Mouse (Mus musculus) forebrain, embryonic 15.5 days (tissue): Measurements from ENCODE around the gene Celsr3. TPM values are rescaled to one million over a fixed set of nuclear protein-coding genes. Genes with fewer than 3 reads are reported as not detected.
A peak's percentile ranks its signal among the peaks of the same experiment; 100 is the strongest.

Experiments used
- ATAC-seq: fragments of 200-750 bp; cut with Nextera tagmentation; replicated peaks from 2 replicates; pipeline ENCODE4 v1.8.0; 2017; ENCODE audit warnings: mild to moderate bottlenecking, moderate TSS enrichment, moderate library complexity
- H3K27ac ChIP-seq: fragments of 300-500 bp; sonication (generic); replicated peaks from 2 replicates; pipeline ENCODE4 v1.5.1; 2015; ENCODE audit warnings: mild to moderate bottlenecking, inconsistent platforms
- H3K27me3 ChIP-seq: fragments of 300-500 bp; sonication (generic); 2 replicates; pipeline ENCODE4 v1.6.1; 2015; ENCODE audit warnings: inconsistent platforms
- H3K36me3 ChIP-seq: fragments of 300-500 bp; sonication (generic); 2 replicates; pipeline ENCODE4 v1.6.1; 2015; ENCODE audit warnings: mild to moderate bottlenecking, inconsistent platforms
- H3K4me1 ChIP-seq: fragments of 300-500 bp; sonication (generic); 2 replicates; pipeline ENCODE4 v1.6.1; 2015; ENCODE audit warnings: inconsistent platforms
- H3K4me2 ChIP-seq: fragments of 300-500 bp; sonication (generic); replicated peaks from 2 replicates; pipeline ENCODE4 v1.6.1; 2015; ENCODE audit warnings: mild to moderate bottlenecking, inconsistent platforms
- H3K4me3 ChIP-seq: fragments of 300-500 bp; sonication (generic); 2 replicates; pipeline ENCODE4 v1.5.1; 2015; ENCODE audit warnings: mild to moderate bottlenecking, inconsistent platforms
- H3K9ac ChIP-seq: fragments of 300-500 bp; sonication (generic); replicated peaks from 2 replicates; pipeline ENCODE4 v1.6.1; 2015; ENCODE audit warnings: mild to moderate bottlenecking, inconsistent platforms
- H3K9me3 ChIP-seq: fragments of 300-500 bp; sonication (generic); 2 replicates; pipeline ENCODE4 v1.6.1; 2016; ENCODE audit warnings: inconsistent platforms
- WGBS: fragments of 180-500 bp; shearing (Covaris S2); methylation state at CpG from one replicate; pipeline ENCODE4 v1.1.7; 2015; ENCODE audit warnings: mixed read lengths; 5-methylcytosine and 5-hydroxymethylcytosine counted together
- polyA plus RNA-seq: library from polyadenylated mRNA; unstranded; fragments of >200 nt; fragmentation: Nextera tagmentation; extraction: Ambion mirVana; gene quantifications from 2 replicates; pipeline ENCODE4 v1.2.1, GENCODE M21; 2015

Gene Celsr3
- polyA plus RNA-seq, result 16.7 and 20.0 TPM in 2 replicates

DNA sequence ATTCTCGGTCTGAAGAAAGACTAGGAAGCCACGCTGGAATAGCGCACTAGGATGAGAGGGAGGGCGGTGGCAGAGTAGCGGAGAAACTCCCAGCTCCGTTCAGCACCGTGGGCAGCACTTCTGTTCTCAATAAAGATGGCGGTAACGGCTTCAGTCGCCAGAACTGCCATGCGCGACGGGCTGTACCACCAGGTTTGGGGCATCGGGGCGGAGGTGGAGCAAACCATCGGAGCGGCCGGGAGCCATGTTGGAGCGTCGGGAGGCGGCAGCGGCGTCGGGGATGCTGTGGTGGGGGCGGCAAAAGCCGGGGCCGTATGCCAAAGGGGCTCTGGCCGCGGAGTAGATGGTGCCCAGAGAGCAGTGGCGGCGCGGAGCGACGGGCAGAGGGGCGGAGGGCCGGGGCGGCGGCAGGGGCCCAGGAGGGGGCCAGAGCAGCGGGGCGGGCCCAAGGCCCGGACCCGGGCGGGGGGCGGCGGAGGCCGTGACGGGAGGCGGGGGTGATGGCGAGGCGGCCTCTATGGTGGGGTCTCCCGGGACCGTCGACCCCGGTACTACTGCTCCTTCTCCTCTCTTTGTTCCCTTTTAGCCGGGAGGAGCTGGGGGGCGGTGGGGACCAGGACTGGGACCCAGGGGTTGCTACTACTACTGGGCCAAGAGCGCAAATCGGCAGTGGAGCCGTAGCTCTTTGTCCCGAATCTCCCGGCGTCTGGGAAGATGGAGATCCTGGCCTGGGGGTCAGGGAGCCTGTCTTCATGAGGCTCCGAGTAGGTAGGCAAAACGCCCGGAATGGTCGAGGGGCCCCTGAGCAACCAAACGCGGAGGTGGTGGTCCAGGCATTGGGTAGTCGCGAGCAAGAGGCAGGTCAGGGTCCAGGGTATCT lies at the start of gene Celsr3:
Celsr3 (plus strand) TSS at position 501 of the 880 bp plus-strand sequence.
- peaks cover 52% of the 10 kb centered on the region for H3K4me1 ChIP-seq
- peaks cover 22% of the 10 kb centered on the region; the same call in 1 of the 2 replicates for H3K27me3 ChIP-seq
- peak within 1 kb of the TSS; percentile 76 for H3K4me3 ChIP-seq
- no peaks in the 10 kb centered on the region for H3K9me3 ChIP-seq
- peak; percentile 81 for ATAC-seq
- peak within 1 kb of the TSS; percentile 81 for H3K4me2 ChIP-seq
- WGBS, result under 1% methylated on average over 70 of the region's 70 CpGs
- H3K36me3 ChIP-seq, result peaks cover 28% of the 10 kb centered on the region
- peak within 1 kb of the TSS; percentile 86 for H3K27ac ChIP-seq
- peak within 1 kb of the TSS; percentile 75 for H3K9ac ChIP-seq

- 90% methylated on average over 4 of the region's 4 CpGs for WGBS
- Histone ChIP-seq H3K4me2 (no peak overlapping the region), H3K4me3 (no peak overlapping the region), H3K36me3 (no peaks in the 10 kb centered on the region), H3K9ac (no peak overlapping the region), H3K27ac (no peak overlapping the region), H3K4me1 (no peaks in the 10 kb centered on the region), H3K27me3 (no peaks in the 10 kb centered on the region), H3K9me3 (no peaks in the 10 kb centered on the region)
- no peak for ATAC-seq
Measured at GRCm38 (mm10) chr9:108776614-108777013, 49.5 kb upstream of the Celsr3 start.

- Histone ChIP-seq H3K27ac (no peak overlapping the region), H3K9ac (no peak overlapping the region), H3K4me1 (no peaks in the 10 kb centered on the region), H3K4me3 (no peak overlapping the region), H3K27me3 (no peaks in the 10 kb centered on the region), H3K4me2 (no peak overlapping the region), H3K9me3 (no peaks in the 10 kb centered on the region), H3K36me3 (no peaks in the 10 kb centered on the region)
- no peak for ATAC-seq
- 82% methylated on average over 4 of the region's 4 CpGs for WGBS
Measured at GRCm38 (mm10) chr9:108777276-108777675, 48.8 kb upstream of the Celsr3 start.

- no peak overlapping the region for H3K4me3 ChIP-seq
- 63% methylated on average over 5 of the region's 5 CpGs for WGBS
Measured at GRCm38 (mm10) chr9:108780959-108781358, 45.2 kb upstream of the Celsr3 start.

GRCm38 (mm10) chr9:108781891-108782290 lies 44.2 kb upstream of the Celsr3 start:
- no peak for ATAC-seq
- no peak overlapping the region for H3K4me3 ChIP-seq
- no peak overlapping the region for H3K27ac ChIP-seq
- H3K9ac ChIP-seq, result no peak overlapping the region
- no peak overlapping the region for H3K4me2 ChIP-seq
- no peaks in the 10 kb centered on the region for H3K27me3 ChIP-seq
- H3K36me3 ChIP-seq, result no peaks in the 10 kb centered on the region
- H3K9me3 ChIP-seq, result no peaks in the 10 kb centered on the region
- H3K4me1 ChIP-seq, result peaks cover 28% of the 10 kb centered on the region
- WGBS, result 77% methylated on average over 4 of the region's 4 CpGs

More at GRCm38 (mm10) chr9:108780959-108781358, 45.2 kb upstream of the Celsr3 start:
- Histone ChIP-seq H3K27ac (no peak overlapping the region), H3K4me2 (no peak overlapping the region), H3K4me1 (peaks cover 19% of the 10 kb centered on the region), H3K9me3 (no peaks in the 10 kb centered on the region), H3K36me3 (no peaks in the 10 kb centered on the region), H3K9ac (no peak overlapping the region), H3K27me3 (no peaks in the 10 kb centered on the region)
- no peak for ATAC-seq

DNA sequence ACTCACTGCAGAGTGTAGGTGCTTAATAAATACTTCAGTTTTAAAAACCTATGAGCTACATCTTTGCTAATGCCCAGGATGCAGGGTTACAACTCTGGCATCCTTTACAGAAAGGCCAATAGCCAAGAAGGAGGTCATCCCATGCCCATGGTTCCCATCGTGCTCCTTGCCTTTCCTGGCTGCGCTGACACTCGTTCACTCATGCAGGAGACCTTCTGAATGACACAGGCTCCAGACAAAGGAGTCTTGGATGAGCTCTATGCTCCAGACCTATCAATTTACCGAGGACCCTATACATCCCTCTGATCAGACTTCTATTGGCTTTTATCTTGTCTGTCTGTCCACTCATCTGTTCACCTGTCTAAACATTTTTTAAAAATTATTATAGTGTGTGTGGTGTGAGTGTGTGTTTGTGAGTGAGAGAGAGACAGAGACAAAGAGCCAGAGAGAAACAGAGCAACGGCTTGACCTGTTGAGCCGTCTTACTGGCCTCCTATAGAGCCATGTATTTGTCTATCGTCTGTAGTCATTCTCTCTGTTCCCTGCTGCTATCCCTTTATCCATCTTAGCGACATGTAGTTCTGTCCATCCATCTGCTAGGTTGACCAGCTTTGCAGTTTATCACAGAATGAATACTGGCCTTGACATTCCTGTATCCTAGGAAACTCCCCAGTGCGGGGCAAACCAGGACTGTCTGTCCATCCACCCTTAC lies 43.1 kb upstream of the Celsr3 start:
- no peaks in the 10 kb centered on the region for H3K27me3 ChIP-seq
- H3K4me1 ChIP-seq, result peaks cover 39% of the 10 kb centered on the region
- peak overlapping the region; percentile 56 for H3K4me2 ChIP-seq
- no peaks in the 10 kb centered on the region for H3K9me3 ChIP-seq
- H3K9ac ChIP-seq, result peak overlapping the region; percentile 89
- peak overlapping the region; percentile 68 for H3K4me3 ChIP-seq
- peak overlapping the region; percentile 94 for H3K27ac ChIP-seq
- no peaks in the 10 kb centered on the region for H3K36me3 ChIP-seq
- peak; percentile 55 for ATAC-seq
- 8% methylated on average over 9 of the region's 9 CpGs for WGBS

DNA sequence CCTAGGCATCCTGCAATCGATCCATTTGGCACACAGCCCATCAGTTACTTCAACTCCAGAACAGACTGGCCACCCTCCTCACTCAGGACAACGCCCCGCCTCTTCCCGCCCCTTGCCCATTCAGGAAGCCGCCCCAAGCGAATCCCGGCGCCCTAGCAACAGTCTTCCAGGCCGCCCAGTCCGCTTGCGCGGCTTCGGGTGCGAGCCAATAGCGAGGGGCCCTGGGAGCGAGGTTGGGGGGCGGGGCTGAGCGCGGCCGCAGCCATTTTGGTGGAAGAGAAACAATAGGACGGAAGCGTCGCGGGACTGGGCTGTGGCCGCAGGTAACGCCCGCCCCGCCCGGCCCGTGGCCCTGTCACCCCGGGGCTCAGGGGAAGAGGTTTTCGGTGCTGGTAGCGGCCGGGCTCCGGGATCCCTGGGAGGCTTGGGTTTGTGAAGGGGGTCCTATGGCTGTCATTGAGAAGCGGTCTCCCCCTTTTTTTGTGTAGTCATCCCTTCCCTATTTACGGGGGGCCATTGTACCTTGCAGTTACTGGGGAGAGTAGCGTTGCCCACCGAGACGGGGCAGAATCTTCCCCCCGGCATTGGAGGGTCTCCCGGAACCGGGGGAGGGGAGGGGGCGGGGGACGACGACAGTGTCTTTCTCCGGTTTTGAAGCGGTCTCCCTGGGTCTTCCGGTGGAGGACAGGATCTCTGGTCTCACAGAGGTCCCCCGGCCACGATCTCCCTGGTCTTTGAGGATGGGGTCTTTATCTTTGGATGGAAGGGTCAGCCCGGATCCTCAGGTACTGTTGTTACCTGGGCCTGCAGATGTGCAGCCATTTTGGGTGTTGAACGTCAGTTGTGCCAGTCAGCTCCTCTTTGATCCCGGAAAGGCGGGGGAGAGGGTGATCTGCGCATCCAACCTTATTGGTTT lies 42.3 kb upstream of the Celsr3 start, which contains the start of gene Ip6k2:
Ip6k2 (plus strand) TSS at position 249 of the 916 bp plus-strand sequence.
- H3K4me2 ChIP-seq, result peak within 1 kb of the TSS; percentile 81
- under 1% methylated on average over 56 of the region's 56 CpGs for WGBS
- H3K4me3 ChIP-seq, result peak within 1 kb of the TSS; percentile 68
- H3K9me3 ChIP-seq, result no peaks in the 10 kb centered on the region
- H3K36me3 ChIP-seq, result no peaks in the 10 kb centered on the region
- peaks cover 47% of the 10 kb centered on the region for H3K4me1 ChIP-seq
- H3K27ac ChIP-seq, result peak within 1 kb of the TSS; percentile 94
- H3K27me3 ChIP-seq, result no peaks in the 10 kb centered on the region
- H3K9ac ChIP-seq, result peak within 1 kb of the TSS; percentile 89
- peak; percentile 98 for ATAC-seq

DNA sequence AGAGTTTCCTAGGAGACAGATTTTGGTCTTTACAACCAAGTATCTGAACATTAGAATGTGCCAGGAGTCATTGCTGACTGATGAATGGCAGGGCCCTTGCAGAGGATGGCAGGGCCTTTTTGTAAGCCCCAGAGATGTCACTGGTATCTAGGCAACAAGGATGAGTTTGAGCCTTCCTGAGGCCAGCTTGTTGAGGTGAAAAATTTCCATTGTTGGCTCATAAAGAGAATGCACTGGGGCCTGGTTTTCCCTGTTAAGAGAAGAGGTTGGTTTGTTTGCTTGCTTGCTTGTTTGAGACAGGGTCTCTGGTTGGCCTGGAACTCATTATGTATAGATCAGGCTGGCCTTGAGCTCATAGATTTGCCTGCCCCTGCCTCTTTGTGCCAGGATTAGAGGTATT lies 40.7 kb upstream of the Celsr3 start:
- no peaks in the 10 kb centered on the region for H3K27me3 ChIP-seq
- H3K4me2 ChIP-seq, result peak overlapping the region; percentile 81
- no peaks in the 10 kb centered on the region for H3K36me3 ChIP-seq
- ATAC-seq, result no peak
- H3K27ac ChIP-seq, result peak overlapping the region; percentile 94
- H3K4me1 ChIP-seq, result peaks cover 61% of the 10 kb centered on the region
- H3K9ac ChIP-seq, result peak overlapping the region; percentile 89
- no peaks in the 10 kb centered on the region for H3K9me3 ChIP-seq
- H3K4me3 ChIP-seq, result peak overlapping the region; percentile 68

DNA sequence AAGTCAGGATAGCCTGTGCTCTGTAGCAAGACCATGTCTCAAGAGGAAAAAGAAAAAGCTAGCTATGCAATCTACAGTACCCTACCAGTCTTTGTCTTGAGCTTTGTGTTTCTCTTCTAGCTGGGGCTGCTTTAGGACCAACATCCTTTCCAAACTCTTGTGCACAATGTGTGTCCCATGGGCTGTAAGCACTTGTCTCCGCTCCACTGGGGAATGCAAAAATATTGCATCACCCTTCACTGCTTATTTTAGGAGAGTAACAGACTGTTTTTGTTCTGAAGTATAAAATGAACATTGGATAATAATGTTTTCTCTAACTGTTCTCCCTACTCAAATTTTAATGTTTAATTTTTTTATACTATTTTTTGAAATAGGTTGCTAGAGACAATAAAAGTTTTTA lies 39.6 kb upstream of the Celsr3 start:
- Histone ChIP-seq H3K4me3 (peak overlapping the region; percentile 68), H3K4me2 (peak overlapping the region; percentile 81), H3K9me3 (no peaks in the 10 kb centered on the region), H3K9ac (no peak overlapping the region), H3K4me1 (peaks cover 71% of the 10 kb centered on the region), H3K27me3 (no peaks in the 10 kb centered on the region), H3K36me3 (no peaks in the 10 kb centered on the region), H3K27ac (no peak overlapping the region)
- no peak for ATAC-seq
- 68% methylated on average over 1 of the region's 1 CpGs for WGBS

DNA sequence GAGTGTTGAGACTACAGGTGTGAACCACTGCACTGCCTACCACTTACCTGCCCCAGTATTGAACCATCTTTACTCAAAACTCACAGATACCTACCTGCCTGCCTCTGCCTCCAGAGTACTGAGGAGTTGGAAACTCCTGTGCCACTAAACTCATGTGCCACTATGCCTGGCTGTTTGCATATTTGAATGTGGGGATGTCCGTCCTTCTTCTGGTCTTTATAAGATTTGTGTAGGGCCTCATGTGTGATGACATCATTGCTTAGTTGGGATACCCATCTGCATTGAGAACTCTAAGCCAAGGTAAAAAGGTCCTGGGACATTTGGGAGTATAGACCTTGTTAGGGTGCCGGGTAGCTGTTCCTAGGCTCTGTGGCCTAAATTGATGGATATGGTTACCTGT lies 39.0 kb upstream of the Celsr3 start:
- Histone ChIP-seq H3K27me3 (no peaks in the 10 kb centered on the region), H3K4me3 (peak overlapping the region; percentile 4; the same call in 1 of the 2 replicates), H3K4me1 (peaks cover 77% of the 10 kb centered on the region), H3K36me3 (no peaks in the 10 kb centered on the region), H3K27ac (no peak overlapping the region), H3K9ac (no peak overlapping the region), H3K9me3 (no peaks in the 10 kb centered on the region), H3K4me2 (peak overlapping the region; percentile 81)
- no peak for ATAC-seq
- 93% methylated on average over 2 of the region's 2 CpGs for WGBS

GRCm38 (mm10) chr9:108788713-108789112 lies 37.4 kb upstream of the Celsr3 start:
- peaks cover 85% of the 10 kb centered on the region for H3K4me1 ChIP-seq

More at GRCm38 (mm10) chr9:108788713-108789112, 37.4 kb upstream of the Celsr3 start:
- H3K36me3 ChIP-seq, result no peaks in the 10 kb centered on the region
- H3K9ac ChIP-seq, result no peak overlapping the region
- peak overlapping the region; percentile 2; the same call in 1 of the 2 replicates for H3K4me2 ChIP-seq
- H3K9me3 ChIP-seq, result no peaks in the 10 kb centered on the region
- no peak overlapping the region for H3K4me3 ChIP-seq
- H3K27me3 ChIP-seq, result no peaks in the 10 kb centered on the region
- no peak overlapping the region for H3K27ac ChIP-seq
- 78% methylated on average over 3 of the region's 3 CpGs for WGBS
- ATAC-seq, result no peak
